21 mouse cellular contexts compared by ENCODE assay signal in genomic region chr2:180174121-180174520, GRCm38 (mm10). TPM values are rescaled to one million over a fixed set of nuclear protein-coding genes. Genes with fewer than 3 reads are reported as not detected.
DNase-seq lines count a peak whose midpoint lies in the region; ATAC-seq and TF ChIP-seq lines count a peak whose summit lies in the region.
"Had no signal": no experiment of that assay in that cellular context is flagged by ENCODE, and none has a peak within 500 bp of the region (broad histone marks: within the 10 kb centered on the region; RNA-seq: fewer than 3 reads in every experiment).

No protein-coding gene starts in this region.

- no peak for TF ChIP-seq POLR2A in cerebellum, adult 2 months (IDR thresholded peaks at IDR 0.05; ENCODE audit: borderline replicate concordance, insufficient read depth, low read length)
- no peak for TF ChIP-seq POLR2A in myocyte (IDR thresholded peaks at IDR 0.05; ENCODE audit: insufficient read length, low read depth)

- H3K9ac ChIP-seq in liver, embryonic 12.5 days, result no peak overlapping the region
- no peak overlapping the region for H3K9ac ChIP-seq in forebrain, embryonic 11.5 days (ENCODE audit: low read length)
- H3K9ac ChIP-seq: lung, embryonic 15.5 days; midbrain, embryonic 13.5 days; stomach, embryonic 15.5 days had no signal

- peaks cover 22% of the 10 kb centered on the region for H3K4me1 ChIP-seq in cerebellum, adult 2 months (ENCODE audit: control insufficient read depth, insufficient read depth, low read length)
- H3K4me1 ChIP-seq in liver, embryonic 12.5 days, result peaks cover 33% of the 10 kb centered on the region
- H3K4me1 ChIP-seq in E14TG2a.4 (replicated peaks; ENCODE audit: low read depth, low read length), result peaks cover 72% of the 10 kb centered on the region
- peaks cover 13% of the 10 kb centered on the region for H3K4me1 ChIP-seq in forebrain, embryonic 11.5 days (replicated peaks; ENCODE audit: control insufficient read depth, insufficient read depth, low read length)

- no peak overlapping the region for H3ac ChIP-seq in myocyte (ENCODE audit: control insufficient read depth, insufficient read length)

- no peak for DNase-seq in cerebellum, adult 2 months
- DNase-seq in cerebellum, postnatal 36 days, result no peak
- DNase-seq in liver, result peak; percentile 1
- DNase-seq in forebrain, embryonic 11.5 days (ENCODE audit: low spot score), result no peak
- DNase-seq: adrenal gland, adult 2 months; gastrocnemius, postnatal 25 days; heart, adult 2 months; heart, postnatal 10 days; kidney, adult 9 months; kidney, postnatal 14 days; thymus, adult 2 months had no signal

- no peak for TF ChIP-seq CTCF in cerebellum, adult 2 months (IDR thresholded peaks at IDR 0.05; ENCODE audit: borderline replicate concordance, insufficient read depth, low read depth, low read length)
- TF ChIP-seq CTCF in E14TG2a.4 (conservative IDR thresholded peaks at IDR 0.05; ENCODE audit: low read length), result no peak

- 88% methylated on average over 5 of the region's 5 CpGs for WGBS in cerebellum, adult 2 months
- 93% methylated on average over 5 of the region's 5 CpGs for WGBS in liver, embryonic 12.5 days (ENCODE audit: insufficient replicate concordance)
- 88% methylated on average over 5 of the region's 5 CpGs for WGBS in forebrain, embryonic 11.5 days

- H3K36me3 ChIP-seq in liver, embryonic 12.5 days, result peaks cover 64% of the 10 kb centered on the region
- peaks cover 70% of the 10 kb centered on the region for H3K36me3 ChIP-seq in E14TG2a.4 (ENCODE audit: insufficient read depth, low read length)
- H3K36me3 ChIP-seq in myocyte (ENCODE audit: control insufficient read depth, insufficient read depth), result no peaks in the 10 kb centered on the region
- peaks cover 6% of the 10 kb centered on the region; the same call in 1 of the 2 replicates for H3K36me3 ChIP-seq in forebrain, embryonic 11.5 days (ENCODE audit: control insufficient read depth, insufficient read depth, low read length)

- H3K27ac ChIP-seq in cerebellum, adult 2 months (ENCODE audit: insufficient read depth, low read length), result no peak overlapping the region
- H3K27ac ChIP-seq in liver, embryonic 12.5 days, result no peak overlapping the region
- H3K27ac ChIP-seq in forebrain, embryonic 11.5 days (ENCODE audit: low read depth, low read length), result no peak overlapping the region
- H3K27ac ChIP-seq: heart, adult 2 months; hindbrain, embryonic 15.5 days; lung, embryonic 15.5 days; midbrain, embryonic 13.5 days; stomach, embryonic 15.5 days had no signal

- peaks cover 27% of the 10 kb centered on the region for H3K79me2 ChIP-seq in myocyte (ENCODE audit: control insufficient read depth, insufficient read depth)

- H3K9me3 ChIP-seq in liver, embryonic 12.5 days (replicated peaks), result no peaks in the 10 kb centered on the region
- H3K9me3 ChIP-seq in E14TG2a.4 (ENCODE audit: low read length), result no peaks in the 10 kb centered on the region
- no peaks in the 10 kb centered on the region for H3K9me3 ChIP-seq in forebrain, embryonic 11.5 days (ENCODE audit: control insufficient read depth, low read length)
- H3K9me3 ChIP-seq: heart, embryonic 12.5 days; hindbrain, embryonic 15.5 days; lung, embryonic 15.5 days; megakaryocyte, embryonic 14.5 days; midbrain, embryonic 13.5 days; stomach, embryonic 15.5 days had no signal

- no peak overlapping the region for H3K4me2 ChIP-seq in liver, embryonic 12.5 days
- no peak overlapping the region for H3K4me2 ChIP-seq in myocyte (ENCODE audit: low read depth)
- no peak overlapping the region for H3K4me2 ChIP-seq in forebrain, embryonic 11.5 days (ENCODE audit: low read depth, low read length, severe bottlenecking)
- H3K4me2 ChIP-seq: stomach, embryonic 15.5 days had no signal

- H3K27me3 ChIP-seq in cerebellum, adult 2 months (ENCODE audit: control insufficient read depth, insufficient read depth, low read length), result no peaks in the 10 kb centered on the region
- H3K27me3 ChIP-seq in liver, embryonic 12.5 days (replicated peaks), result no peaks in the 10 kb centered on the region
- no peaks in the 10 kb centered on the region for H3K27me3 ChIP-seq in E14TG2a.4 (ENCODE audit: insufficient read depth, low read length)
- no peaks in the 10 kb centered on the region for H3K27me3 ChIP-seq in myocyte (ENCODE audit: control insufficient read depth, insufficient read depth, insufficient read length)
- H3K27me3 ChIP-seq in forebrain, embryonic 11.5 days (ENCODE audit: control insufficient read depth, insufficient read depth, low read length), result no peaks in the 10 kb centered on the region
- H3K27me3 ChIP-seq: heart, embryonic 12.5 days; hindbrain, embryonic 15.5 days; lung, embryonic 15.5 days; megakaryocyte, embryonic 14.5 days; midbrain, embryonic 13.5 days; stomach, embryonic 15.5 days had no signal

- peak overlapping the region; percentile 11 for H3K4me3 ChIP-seq in cerebellum, adult 2 months (replicated peaks; ENCODE audit: insufficient read depth, low read depth, low read length)
- no peak overlapping the region for H3K4me3 ChIP-seq in liver, embryonic 12.5 days
- H3K4me3 ChIP-seq in E14TG2a.4 (replicated peaks; ENCODE audit: low read length), result peak overlapping the region; percentile 92
- no peak overlapping the region for H3K4me3 ChIP-seq in myocyte
- H3K4me3 ChIP-seq in forebrain, embryonic 11.5 days (ENCODE audit: low read depth, low read length), result no peak overlapping the region
- H3K4me3 ChIP-seq: heart, adult 2 months; heart, embryonic 12.5 days; hindbrain, embryonic 15.5 days; lung, embryonic 15.5 days; stomach, embryonic 15.5 days had no signal

- no peak for ATAC-seq in liver, embryonic 12.5 days
- ATAC-seq in forebrain, embryonic 11.5 days (replicated peaks; ENCODE audit: low FRiP score), result no peak
- ATAC-seq: forebrain, embryonic 14.5 days; midbrain, embryonic 13.5 days had no signal

TF ChIP-seq in myocyte, 11 proteins besides CTCF, POLR2A, EP300 and RAD21:
- TF ChIP-seq POLR2AphosphoS2 (IDR thresholded peaks at IDR 0.05; ENCODE audit: insufficient read length, low read depth) (peak; percentile 6), E2F4 (IDR thresholded peaks at IDR 0.05; ENCODE audit: insufficient read depth) (no peak)

RNA-seq across cellular contexts. Expression of gene Adrm1, which starts 2.8 kb away (rescaled TPM):
- polyA plus RNA-seq in cerebellum, adult 2 months (2012; rRNA removed), result 111 and 114 TPM in 2 replicates
- polyA plus RNA-seq in liver, embryonic 12.5 days (2016; fragmentation: Nextera tagmentation; extraction: Ambion mirVana), result 176 and 189 TPM in 2 replicates
- 188 TPM for polyA plus RNA-seq in myocyte (2012; fragmentation: generic; extraction: Trizol)
- polyA plus RNA-seq in forebrain, embryonic 11.5 days (2014; fragmentation: Nextera tagmentation; extraction: Ambion mirVana), result 200 and 207 TPM in 2 replicates

RNA-seq across cellular contexts. Expression of gene Lama5, which starts 51.5 kb away (rescaled TPM):
- polyA plus RNA-seq in cerebellum, adult 2 months (2012; rRNA removed), result 6.4 and 7.0 TPM in 2 replicates
- 4.1 and 4.3 TPM in 2 replicates for polyA plus RNA-seq in liver, embryonic 12.5 days (2016; fragmentation: Nextera tagmentation; extraction: Ambion mirVana)
- polyA plus RNA-seq in myocyte (2012; fragmentation: generic; extraction: Trizol), result 80.8 TPM
- 5.9 and 7.8 TPM in 2 replicates for polyA plus RNA-seq in forebrain, embryonic 11.5 days (2014; fragmentation: Nextera tagmentation; extraction: Ambion mirVana)

RNA-seq across cellular contexts. Expression of gene Osbpl2, which starts 55.0 kb away (rescaled TPM):
- 64.3 and 69.6 TPM in 2 replicates for polyA plus RNA-seq in cerebellum, adult 2 months (2012; rRNA removed)
- polyA plus RNA-seq in liver, embryonic 12.5 days (2016; fragmentation: Nextera tagmentation; extraction: Ambion mirVana), result 13.5 and 15.5 TPM in 2 replicates
- 34.8 TPM for polyA plus RNA-seq in myocyte (2012; fragmentation: generic; extraction: Trizol)
- 40.9 and 43.8 TPM in 2 replicates for polyA plus RNA-seq in forebrain, embryonic 11.5 days (2014; fragmentation: Nextera tagmentation; extraction: Ambion mirVana)

Comparison
In these comparisons a context has a peak if more than half of its experiments do, and no peak if none do; other contexts are left out.
1. H3K4me3 ChIP-seq: peak in cerebellum, adult 2 months (single experiment) and E14TG2a.4 (single experiment); none in liver, embryonic 12.5 days (single experiment), myocyte (single experiment) and forebrain, embryonic 11.5 days (single experiment).